Mouse (Mus musculus) olfactory bulb, adult 2 months (tissue): Measurements from ENCODE around the gene Wdcp.

Source experiments
- CTCF ChIP-seq: fragments of 200-500 bp; IDR thresholded peaks from 2 replicates; pipeline ENCODE4 v1.5.1; 2012; ENCODE audit warnings: low read depth, mild to moderate bottlenecking, low read length, moderate library complexity; ENCODE audit not compliant: insufficient read depth
- POLR2A ChIP-seq: fragments of 200-500 bp; IDR thresholded peaks from 2 replicates; pipeline ENCODE4 v1.6.1; 2012; ENCODE audit warnings: mild to moderate bottlenecking, low read depth, low read length, moderate library complexity; ENCODE audit not compliant: insufficient read depth

- TF ChIP-seq CTCF, result no peak
- no peak for TF ChIP-seq POLR2A
Measured at GRCm38 (mm10) chr12:4872273-4872672, 29.2 kb downstream of the Wdcp start.
